Mouse (Mus musculus): Measurements from ENCODE around the gene Syt7. TPM values are rescaled to one million over a fixed set of nuclear protein-coding genes. Genes with fewer than 3 reads are reported as not detected.

Syt7 gene
- total RNA-seq, 2 experiments from 2014 or later, result 34.3 to 36.2 TPM

Other genes starting within 250 kb of the Syt7 start
- 10 to 100 TPM; 34.7 to 35.7 TPM for gene Fads1, start 206.2 kb upstream of the Syt7 start, total RNA-seq (2021)
- 100 to 1,000 TPM; 145 TPM for gene Tmem258, start 185.1 kb upstream of the Syt7 start, total RNA-seq (2021)
- gene Fen1, start 184.9 kb upstream of the Syt7 start, total RNA-seq (2021), result 10 to 100 TPM; 12.3 to 14.4 TPM
- gene Myrf, start 148.3 kb upstream of the Syt7 start, total RNA-seq (2021), result 1 to 10 TPM; 5.7 to 9.1 TPM
- gene Dagla, start 84.2 kb upstream of the Syt7 start, total RNA-seq (2021), result 1 to 10 TPM; 4.1 to 4.5 TPM
- 1 to 10 TPM; 2.2 to 7.3 TPM for gene Lrrc10b, start 68.4 kb downstream of the Syt7 start, total RNA-seq (2021)
- gene Ppp1r32, start 93.8 kb downstream of the Syt7 start, total RNA-seq (2021), result under 1 TPM; 0.40 to 0.93 TPM
- 10 to 100 TPM; 39.9 to 41.2 TPM for gene Cpsf7, start 136.2 kb downstream of the Syt7 start, total RNA-seq (2021)
- 10 to 100 TPM; 61.9 to 67.1 TPM for gene Sdhaf2, start 137.1 kb downstream of the Syt7 start, total RNA-seq (2021)
- 1 to 10 TPM; 4.5 to 4.9 TPM for gene Tmem216, start 167.1 kb downstream of the Syt7 start, total RNA-seq (2021)
- gene Cyb561a3, start 188.1 kb downstream of the Syt7 start, total RNA-seq (2021), result 10 to 100 TPM; 11.5 to 11.8 TPM
- 1 to 10 TPM; 4.3 to 4.8 TPM for gene Tmem138, start 188.3 kb downstream of the Syt7 start, total RNA-seq (2021)
- 100 to 1,000 TPM; 216 to 231 TPM for gene Ddb1, start 216.2 kb downstream of the Syt7 start, total RNA-seq (2021)
- gene Tkfc, start 216.6 kb downstream of the Syt7 start, total RNA-seq (2021), result 10 to 100 TPM; 10.3 to 11.1 TPM
- under 1 TPM; 0.26 to 0.27 TPM for gene Vwce, start 245.1 kb downstream of the Syt7 start, total RNA-seq (2021)